Mouse (Mus musculus) liver (tissue): ENCODE measurements at regions not wholly inside any gene's neighbourhood (a gene's known extent, or its start where the extent isn't known, plus 50 kb on each side); places are given as distances from the start of the nearest gene placed in this dataset.

Experiments
- DNase-seq: peaks from one replicate; pipeline ENCODE4 v3.0.0-alpha.2; 2020; ENCODE audit warnings: mixed read lengths

DNA sequence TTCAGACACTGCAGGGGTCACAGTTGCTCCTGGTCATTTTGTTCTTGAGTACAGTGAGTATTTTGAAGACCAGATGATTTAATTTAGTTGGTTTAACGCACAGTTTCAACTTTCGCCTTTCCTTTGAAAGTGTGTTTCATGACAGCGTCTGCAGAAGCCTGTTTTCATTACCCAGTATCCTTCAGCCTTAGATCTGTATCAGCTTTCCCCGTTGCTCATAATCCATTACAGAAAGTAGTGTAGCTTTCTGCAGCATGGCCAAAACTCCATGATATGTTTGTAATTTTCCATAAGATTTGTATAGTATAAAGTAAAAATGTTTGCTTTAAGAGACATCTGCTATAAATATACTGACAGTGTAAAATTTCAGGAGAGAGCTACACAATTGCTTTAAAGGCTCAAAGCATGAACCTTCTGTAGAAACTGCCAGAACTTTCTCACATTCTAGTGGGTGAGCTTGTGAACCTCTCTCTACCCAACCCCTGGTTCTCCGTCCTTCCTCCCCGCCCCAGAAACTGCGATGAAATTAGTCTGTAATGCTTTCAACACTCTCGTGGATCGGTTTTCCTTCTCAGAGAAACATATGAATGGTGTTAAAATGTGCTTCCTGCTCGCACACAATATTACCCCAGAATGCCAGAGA lies 506.6 kb upstream of the Adgrl2 start:
- no peak for DNase-seq

DNA sequence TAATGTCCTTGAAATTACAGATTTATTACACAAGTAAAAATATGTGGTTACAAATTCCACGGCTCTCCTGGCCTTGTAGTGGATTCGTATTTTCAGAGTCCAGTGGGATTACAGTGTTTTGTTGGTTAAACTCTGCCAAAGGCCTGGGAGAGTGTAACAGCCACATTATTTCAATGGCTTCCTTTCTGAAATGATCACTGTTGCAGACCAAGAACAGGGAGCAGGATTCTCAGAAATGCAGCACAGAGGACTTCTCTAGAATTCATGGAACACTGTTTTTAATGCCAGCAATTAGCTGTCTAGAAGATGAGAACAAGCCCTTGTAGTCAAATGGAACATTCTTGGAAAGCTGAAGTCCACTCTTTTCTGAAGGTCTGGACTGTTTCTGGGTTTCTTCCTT lies 505.8 kb upstream of the Adgrl2 start:
- no peak for DNase-seq

DNA sequence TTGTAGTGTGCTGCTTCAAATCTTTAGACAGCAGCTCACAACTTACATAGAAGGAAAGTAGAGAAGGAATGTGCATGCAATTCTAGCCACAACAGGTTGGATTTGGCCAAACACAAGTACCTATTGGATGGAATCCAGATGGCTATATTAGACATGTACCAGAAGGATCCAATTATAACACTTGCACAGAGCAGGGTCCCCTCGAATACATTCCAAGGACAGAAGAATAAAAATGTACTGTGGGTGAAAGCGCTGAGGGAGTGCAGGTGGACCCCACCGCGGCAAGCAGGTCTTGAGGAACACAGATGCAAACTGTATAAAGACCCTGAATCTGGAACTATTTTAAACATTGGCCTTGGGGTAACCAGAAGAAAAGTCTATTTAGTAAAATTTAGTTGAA lies 497.8 kb upstream of the Adgrl2 start:
- no peak for DNase-seq

DNA sequence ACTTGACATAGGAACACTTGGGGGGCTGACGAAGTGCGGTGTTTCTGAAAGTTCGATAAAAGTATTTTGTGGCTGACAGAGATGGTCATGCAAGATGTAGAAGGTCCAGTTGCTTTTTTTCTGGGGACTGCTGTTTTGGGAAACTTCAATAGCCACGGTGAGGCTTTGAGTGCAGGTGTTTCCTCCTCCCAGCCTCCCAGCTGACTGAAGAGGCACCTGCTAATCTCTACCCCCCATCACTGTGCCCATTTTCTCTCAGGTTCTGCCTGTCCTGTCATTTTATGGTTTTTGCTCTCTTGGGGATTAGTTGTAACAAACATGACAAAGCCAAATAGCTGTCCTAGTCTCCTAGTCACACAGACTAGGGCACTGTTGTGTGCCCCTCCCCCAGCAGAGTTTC lies 495.1 kb upstream of the Adgrl2 start:
- no peak for DNase-seq

DNA sequence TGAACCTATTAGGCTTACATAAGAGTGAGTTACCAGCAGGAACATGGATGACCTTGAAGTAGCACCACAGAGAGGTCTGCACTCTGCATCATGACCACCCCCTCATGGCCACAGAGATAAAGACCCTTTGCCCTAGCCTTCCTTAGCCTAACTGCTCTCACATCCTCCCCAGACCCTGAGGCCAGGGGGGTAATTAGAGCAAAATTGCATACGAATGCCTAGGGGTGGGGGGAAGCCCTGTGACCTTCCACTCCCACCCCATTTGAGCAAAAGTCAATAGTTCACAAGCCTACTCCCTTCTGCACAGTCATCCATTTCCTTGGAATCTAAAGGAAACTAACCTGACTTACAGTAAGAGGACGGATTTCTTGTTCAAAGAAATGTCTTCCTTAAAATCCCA lies 494.0 kb upstream of the Adgrl2 start:
- DNase-seq, result no peak

DNA sequence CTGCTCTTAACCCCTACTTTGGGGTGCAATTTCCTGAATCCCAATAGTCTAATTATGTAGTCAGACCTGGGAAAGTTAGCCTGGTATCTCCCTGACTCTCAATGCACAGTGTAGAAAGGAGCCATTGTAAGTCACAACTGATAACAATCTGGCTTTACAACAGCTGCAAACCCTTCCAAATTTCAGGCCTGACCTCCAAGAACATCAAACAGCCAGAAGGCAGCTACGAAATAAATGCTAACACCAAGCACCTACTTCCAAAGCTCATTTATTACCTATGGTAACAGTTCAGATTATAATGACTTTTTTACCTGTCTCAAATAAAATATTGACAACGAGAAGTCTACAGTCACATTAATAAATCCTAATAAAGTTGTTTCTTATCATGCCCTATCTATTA lies 485.8 kb upstream of the Adgrl2 start:
- DNase-seq, result no peak

DNA sequence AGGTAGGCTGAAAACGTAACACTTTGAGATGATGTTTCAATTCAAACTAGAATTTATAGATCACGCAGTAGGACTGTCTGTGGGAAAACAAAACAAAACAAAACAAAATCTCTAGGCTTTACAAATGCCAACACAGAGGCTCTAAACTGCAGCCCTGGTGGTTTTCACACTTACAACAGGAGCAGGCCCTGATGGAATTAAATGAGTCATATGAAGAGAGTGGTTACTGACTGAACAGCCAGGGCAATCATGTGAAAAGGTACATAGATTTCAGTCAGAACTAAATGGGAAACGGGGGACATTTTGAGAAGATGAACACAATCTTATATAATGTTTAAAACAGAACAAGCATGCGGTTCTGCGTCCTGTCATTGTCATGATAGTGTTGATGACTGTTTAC lies 476.6 kb upstream of the Adgrl2 start:
- no peak for DNase-seq

DNA sequence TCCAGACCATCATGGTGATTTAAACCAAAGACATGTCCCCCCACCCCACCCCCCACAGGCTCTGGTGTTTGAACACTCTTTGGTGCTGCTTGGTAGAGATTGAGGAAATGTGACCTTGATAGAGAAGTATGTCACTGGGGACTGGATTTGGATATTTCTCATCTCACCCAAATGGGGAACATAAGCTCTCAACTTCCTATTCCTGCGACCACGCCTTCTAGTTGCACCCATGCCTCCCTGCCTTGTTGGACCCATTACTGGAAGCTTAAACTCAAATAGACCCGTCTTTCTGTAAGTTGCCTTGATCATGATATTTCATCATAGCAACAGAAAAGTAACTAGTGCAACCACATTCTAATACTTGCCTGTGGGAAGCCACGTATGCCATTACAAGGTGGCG lies 474.2 kb upstream of the Adgrl2 start:
- DNase-seq, result no peak

DNA sequence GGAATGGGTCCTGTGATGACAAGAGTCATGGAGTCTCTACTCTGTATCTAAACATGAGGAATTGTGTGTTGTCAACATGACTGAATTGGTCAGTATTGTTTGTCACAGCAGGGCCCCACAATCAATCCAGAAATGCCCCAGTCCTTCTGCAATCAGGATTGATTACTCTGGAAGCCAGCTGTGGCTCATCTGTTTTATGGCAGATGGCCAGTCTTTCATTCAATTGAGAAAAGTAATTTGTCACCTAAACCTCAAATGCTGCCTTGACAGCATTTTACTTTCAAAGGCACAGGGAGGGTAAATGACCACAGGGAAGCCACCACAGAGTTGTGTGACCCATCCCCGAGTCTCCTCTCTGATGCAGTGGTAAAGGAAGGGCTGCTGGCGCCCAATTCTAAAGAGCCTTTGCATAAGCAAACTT lies 471.8 kb upstream of the Adgrl2 start:
- DNase-seq, result no peak

DNA sequence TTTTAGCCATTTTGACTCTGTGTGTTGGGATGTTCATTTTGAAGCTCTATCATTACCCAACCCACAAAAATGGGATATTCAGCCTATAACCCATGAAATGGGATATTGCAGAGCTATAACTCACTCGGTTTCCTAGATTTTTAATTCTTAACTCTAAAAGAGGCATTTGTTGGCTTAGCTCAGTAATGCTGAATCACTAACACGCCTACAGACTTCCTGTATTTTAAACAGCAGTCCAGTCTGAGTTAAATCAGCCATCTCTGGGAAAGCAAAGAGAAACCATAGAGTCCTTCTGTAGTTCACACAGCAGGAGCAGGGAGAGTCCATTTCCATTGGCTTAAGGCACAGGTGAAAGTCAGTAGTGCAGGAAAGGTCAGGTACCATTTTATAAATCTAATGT lies 471.3 kb upstream of the Adgrl2 start:
- no peak for DNase-seq

DNA sequence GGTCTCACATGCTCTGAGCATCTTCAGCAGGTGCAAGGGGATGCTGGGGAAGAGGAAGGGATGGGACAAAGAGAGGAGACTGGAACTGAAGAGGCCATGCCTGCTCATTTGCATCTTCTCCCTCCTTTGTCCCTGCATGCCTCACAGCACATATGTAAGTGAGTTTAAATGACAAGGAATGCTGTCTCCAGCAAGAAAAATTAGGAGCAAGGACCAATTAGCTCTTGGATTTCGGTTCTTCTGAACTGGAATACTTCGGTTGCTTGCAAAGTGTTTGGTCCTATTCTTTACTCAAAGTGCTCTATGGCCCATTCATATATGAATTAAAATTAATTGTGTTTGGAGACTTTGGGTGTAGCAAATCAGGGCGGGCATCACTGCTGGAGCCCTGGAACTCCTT lies 459.0 kb upstream of the Adgrl2 start:
- DNase-seq, result no peak

DNA sequence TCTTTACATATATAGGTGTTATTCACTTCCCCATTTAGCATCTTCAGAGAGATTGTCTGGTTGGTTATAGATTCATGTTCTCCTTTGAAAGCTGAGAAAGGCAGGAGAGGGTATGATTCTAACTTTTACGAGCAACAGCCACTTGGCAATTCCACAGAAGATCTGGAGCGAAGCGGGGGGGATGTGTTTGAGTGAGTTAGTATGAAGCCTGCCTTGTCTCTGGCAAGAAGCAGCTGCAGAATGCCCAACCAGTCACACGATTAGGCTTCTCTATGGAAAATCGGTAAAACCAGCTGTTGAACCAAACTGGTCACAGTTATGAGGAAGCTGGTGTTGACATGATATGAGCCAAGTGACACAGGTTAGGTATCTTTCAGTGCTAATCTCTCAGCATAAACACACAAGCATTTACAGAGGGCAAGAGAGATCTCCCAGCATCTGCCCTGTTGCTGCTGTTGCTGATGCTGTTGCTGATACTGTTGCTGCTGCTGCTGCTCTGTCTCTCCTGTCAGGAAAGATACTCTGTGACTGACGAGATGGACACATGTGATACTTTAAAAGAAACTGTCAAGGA lies 455.7 kb upstream of the Adgrl2 start:
- no peak for DNase-seq

DNA sequence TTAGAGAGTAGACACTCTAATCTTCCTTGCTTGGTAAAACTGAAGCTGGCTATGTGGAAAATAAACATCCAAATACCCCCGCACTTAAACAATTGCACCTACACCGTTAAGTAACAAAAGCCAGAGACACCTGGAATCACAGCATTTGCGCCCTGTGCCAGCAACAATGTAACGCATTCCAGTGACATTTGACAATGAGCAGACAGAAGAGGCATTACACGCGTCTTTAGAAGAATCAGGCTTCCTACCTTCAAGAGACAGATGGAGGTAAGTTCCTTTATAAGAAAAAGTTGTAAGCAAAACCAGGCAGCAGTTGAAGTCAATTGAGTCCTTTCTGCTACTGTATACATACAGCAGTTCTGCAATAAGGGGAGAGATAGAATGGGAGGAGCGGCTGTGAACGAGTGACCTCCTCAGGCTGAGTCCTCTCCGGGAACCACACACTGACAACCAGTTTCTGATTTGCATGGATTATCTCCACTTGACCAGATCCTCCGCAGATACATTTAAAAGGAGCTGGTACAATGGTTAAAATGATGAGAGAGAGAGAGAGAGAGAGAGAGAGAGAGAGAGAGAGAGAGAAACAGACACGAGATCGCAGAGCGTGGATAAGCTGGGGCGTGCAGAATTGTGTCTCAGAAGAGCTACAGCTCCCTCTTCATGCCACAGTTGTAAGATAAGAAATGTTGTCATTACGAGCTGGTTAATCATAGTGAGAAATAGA lies 454.7 kb upstream of the Adgrl2 start:
- peak; percentile 17 for DNase-seq

DNA sequence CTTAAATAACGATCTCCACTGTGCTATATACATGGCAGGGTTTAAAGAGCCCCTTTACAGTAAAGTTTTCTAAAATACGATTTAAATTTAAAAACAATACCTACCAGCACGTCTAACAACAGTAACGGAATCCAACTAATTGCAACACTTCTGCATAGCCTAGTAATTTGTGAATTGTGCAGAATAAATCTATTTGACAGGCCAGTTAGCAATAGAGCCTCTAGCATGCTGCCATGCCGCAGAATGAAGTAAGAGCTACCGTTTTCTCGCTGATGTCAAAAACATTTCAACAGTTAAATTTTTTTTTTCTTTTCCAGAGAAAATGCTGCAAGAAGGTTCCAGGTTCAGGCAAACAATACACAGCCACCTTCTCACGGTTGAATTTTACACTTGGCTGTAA lies 454.0 kb upstream of the Adgrl2 start:
- DNase-seq, result no peak

DNA sequence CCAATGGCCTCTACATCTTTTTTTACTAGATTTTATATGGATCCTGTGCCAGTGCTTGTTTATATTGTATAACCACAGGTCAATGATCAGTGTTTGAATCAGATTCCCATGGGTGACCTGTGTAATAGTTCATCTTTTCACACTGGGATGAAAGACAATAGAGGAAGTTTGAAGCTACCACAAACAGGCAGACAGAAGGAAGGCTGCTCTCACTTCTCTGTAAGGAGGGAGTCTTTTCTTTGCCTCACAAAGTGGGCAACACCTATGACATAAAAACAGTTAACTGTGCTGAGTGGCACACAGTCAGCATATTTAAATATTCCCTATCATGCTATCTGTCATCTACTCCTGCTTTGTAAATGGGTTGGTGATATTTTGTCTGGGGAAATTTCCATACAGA lies 450.9 kb upstream of the Adgrl2 start:
- DNase-seq, result no peak

DNA sequence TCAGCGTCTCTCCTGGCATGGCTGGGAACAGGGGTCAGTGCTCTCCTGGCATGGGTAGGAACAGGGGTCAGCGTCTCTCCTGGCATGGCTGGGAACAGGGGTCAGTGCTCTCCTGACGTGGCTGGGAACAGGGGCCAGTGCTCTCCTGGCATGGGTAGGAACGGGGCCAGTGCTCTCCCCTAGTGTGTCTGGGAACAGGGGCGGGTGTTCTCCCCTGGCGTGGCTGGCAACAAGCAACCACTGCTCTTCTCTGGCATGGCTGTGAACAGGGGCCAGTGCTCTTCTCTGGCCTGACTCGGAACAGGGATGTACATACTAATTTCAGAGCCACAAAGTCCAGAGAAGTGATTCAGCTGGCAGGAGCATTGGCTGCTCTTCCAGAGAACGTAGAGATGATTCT lies 447.4 kb upstream of the Adgrl2 start:
- no peak for DNase-seq

DNA sequence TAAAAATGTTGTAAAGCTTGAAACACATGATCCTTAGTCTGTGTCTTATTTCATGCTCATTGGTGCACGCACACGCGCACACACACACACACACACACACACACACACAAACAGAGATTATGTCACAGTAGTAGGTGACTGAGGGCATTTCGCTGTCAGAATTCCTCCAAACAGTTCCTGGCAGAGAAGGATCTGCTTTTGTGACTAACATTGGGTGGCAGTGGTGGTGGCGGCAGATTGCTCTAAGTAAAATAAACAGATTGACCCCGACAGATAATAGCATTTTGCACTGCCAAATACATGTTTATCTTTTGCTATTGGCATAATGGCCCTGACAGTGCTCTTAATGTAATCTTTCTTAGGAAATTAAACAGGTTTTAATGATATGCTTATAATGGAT lies 446.6 kb upstream of the Adgrl2 start:
- no peak for DNase-seq

DNA sequence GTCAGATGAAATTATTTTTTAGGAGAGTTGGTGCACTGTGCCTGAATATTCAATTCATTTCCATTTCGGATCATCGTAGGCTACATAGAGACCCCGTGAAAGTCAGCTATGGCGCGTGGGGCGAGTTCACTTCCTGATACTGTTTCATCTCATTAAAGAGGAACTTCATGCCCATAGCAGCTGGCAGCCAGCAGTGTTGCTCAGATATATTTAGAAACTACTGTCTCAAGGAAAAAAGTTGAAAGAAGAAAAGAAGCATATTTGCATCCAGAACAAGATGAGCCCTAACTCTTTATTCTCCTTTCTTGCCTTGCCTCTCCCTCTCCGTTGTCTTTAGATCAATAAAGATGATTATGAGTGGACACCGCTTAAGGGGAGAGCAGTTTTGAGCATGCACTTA lies 446.1 kb upstream of the Adgrl2 start:
- peak; percentile 9 for DNase-seq

DNA sequence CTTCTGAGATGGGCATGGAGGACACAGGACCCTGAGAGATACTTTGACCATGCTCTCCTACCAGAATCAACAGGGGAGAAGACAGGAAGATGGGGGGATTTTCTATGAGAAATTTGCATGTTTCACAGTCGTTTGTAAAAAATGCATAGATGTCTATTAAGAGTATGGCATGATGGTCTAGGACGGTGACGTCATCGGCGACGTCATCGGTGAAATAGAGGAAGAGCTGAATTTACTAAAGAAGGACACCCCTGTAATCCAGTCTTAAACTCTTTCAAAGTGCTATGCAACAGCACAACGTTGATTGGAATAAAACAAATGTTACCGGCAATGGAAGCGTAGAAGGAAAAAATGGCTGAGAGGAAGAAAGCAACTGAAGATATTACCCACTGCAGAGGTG lies 441.4 kb upstream of the Adgrl2 start:
- DNase-seq, result no peak

DNA sequence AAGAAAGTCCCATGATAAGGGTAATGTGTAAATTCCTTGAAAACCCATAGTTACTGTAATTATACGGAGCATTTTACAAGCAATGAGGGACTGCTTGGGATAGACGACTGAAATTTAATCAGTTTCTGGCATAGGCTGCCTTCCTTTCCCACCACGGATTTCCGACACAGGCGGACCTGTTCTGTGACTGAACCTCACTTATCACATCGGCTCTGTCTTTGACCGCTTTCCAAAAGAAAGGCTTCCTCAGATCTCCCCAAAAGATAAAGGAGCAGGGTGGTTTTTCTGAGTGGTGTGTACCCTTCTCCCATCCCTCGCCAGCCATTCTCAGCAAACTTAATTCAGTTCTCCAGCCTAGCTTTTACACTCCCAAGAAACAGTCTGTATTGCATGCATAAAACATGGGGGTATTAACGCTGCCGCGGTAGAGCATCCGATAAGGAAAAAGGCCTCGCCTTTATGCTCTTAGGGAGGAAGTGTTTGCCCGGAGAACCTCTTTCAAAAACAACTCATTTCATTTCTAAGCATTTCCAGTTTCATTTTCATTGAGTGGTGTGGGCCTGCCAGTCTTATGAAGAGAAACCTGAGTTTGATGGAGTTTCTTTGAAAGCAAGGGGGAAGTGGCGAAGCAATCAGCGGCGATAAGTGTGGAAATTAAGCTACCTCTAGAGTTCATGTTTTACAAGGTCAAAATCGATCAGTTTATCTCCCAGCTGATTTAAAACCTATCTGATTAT lies 435.8 kb upstream of the Adgrl2 start:
- no peak for DNase-seq

DNA sequence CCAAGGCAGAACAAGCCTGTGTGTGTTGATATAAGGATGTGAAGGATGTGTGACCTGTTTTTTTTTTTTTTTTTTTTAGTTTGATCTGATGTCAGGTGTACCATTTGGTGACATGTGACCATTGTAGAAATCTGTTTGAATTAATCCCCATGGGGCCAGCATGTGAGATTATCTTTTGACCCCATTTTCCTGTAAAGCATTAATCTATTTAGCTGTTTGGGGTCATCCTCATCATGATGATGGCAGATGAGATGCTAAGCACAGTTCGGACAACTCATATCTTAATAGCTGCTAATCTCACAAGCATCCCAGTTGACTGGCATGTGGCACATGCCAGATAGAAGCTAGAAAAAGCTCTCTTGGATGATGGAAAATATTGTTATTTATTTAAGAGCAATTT lies 434.0 kb upstream of the Adgrl2 start:
- no peak for DNase-seq

DNA sequence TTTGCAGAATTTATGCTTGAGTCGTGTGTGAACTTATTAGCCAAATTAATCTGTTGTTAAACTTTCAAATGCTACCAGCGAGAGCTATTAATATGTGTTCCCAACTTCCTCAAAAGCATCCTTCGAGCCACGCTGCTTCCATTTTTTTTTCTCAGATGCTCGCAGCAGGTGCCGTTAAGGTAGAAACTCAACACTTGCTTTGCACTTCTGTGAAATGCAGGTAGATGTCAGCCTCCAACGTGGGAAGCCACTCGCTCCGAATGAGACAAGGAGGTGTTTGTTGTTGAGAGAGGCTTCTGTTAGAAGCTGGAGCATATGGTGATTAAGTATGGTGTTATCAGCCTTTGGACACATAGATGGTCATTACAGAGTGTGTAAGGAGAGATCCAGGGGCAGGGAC lies 433.1 kb upstream of the Adgrl2 start:
- DNase-seq, result no peak

DNA sequence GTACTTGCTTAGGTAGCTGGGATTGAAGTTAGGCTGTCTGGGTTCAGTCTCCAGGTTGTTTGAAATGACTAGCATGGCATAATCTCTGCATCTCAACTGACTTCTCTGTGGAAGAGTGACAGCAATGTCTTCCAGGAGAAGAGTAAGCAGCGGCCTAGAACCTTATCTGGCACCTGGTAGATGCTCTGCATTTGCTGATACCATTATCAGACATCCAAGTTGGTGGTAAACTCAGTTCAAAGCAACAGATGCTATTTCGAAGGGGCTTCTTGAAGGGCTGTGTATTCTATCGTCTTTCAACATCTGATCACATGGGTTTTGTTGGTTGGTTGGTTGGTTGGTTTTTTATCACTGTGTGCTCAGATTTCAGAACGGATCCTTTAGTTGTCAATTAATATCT lies 424.7 kb upstream of the Adgrl2 start:
- no peak for DNase-seq

DNA sequence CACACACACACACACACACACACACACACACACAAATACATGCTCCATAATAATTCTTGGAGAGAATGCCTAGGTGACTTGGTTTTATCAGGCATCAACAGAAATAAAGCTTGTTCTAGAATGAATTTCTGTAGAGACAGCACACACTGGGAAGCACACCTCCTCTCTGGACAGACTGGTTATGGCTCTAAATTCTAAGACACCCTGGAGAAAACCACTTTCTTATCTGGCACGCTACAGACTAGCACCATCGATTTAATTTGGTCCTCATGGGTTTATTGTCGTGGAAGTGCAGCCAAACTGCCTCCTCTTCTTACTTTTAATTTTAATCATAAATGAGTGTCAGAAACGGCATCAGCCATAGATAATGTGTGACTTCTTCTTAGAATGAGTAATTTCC lies 422.8 kb upstream of the Adgrl2 start:
- no peak for DNase-seq
